11 mouse cellular contexts compared by ENCODE assay signal in genomic region chr11:116603339-116603738, GRCm38 (mm10). TPM values are rescaled to one million over a fixed set of nuclear protein-coding genes. Genes with fewer than 3 reads are reported as not detected.
DNase-seq lines count a peak whose midpoint lies in the region; ATAC-seq lines count a peak whose summit lies in the region.
"Had no signal": no experiment of that assay in that cellular context is flagged by ENCODE, and none has a peak within 500 bp of the region (broad histone marks: within the 10 kb centered on the region; RNA-seq: fewer than 3 reads in every experiment).

No protein-coding gene starts in this region.

- H3K4me3 ChIP-seq in forebrain, embryonic 11.5 days (ENCODE audit: low read depth, low read length), result no peak overlapping the region
- H3K4me3 ChIP-seq in forebrain, embryonic 14.5 days (ENCODE audit: low read depth, low read length), result no peak overlapping the region
- H3K4me3 ChIP-seq in neural tube, embryonic 11.5 days (ENCODE audit: low read depth, low read length), result no peak overlapping the region
- H3K4me3 ChIP-seq: embryonic facial prominence, embryonic 15.5 days had no signal

- no peaks in the 10 kb centered on the region for H3K27me3 ChIP-seq in forebrain, embryonic 11.5 days (ENCODE audit: control insufficient read depth, insufficient read depth, low read length)
- no peaks in the 10 kb centered on the region for H3K27me3 ChIP-seq in forebrain, embryonic 14.5 days (replicated peaks; ENCODE audit: control insufficient read depth, insufficient read depth, low read length)
- H3K27me3 ChIP-seq in neural tube, embryonic 11.5 days (ENCODE audit: control insufficient read depth, insufficient read depth, low read length), result no peaks in the 10 kb centered on the region
- H3K27me3 ChIP-seq: embryonic facial prominence, embryonic 15.5 days; Patski had no signal

- no peak overlapping the region for H3K27ac ChIP-seq in forebrain, embryonic 11.5 days (ENCODE audit: low read depth, low read length)
- H3K27ac ChIP-seq in forebrain, embryonic 14.5 days (ENCODE audit: low read depth, low read length), result no peak overlapping the region
- no peak overlapping the region for H3K27ac ChIP-seq in neural tube, embryonic 11.5 days (ENCODE audit: low read depth, low read length)
- H3K27ac ChIP-seq: embryonic facial prominence, embryonic 15.5 days had no signal

- no peaks in the 10 kb centered on the region for H3K36me3 ChIP-seq in forebrain, embryonic 11.5 days (ENCODE audit: control insufficient read depth, insufficient read depth, low read length)
- H3K36me3 ChIP-seq in forebrain, embryonic 14.5 days (ENCODE audit: control insufficient read depth, insufficient read depth, low read length), result no peaks in the 10 kb centered on the region
- no peaks in the 10 kb centered on the region for H3K36me3 ChIP-seq in neural tube, embryonic 11.5 days (ENCODE audit: control insufficient read depth, insufficient read depth, low read length)

- no peak overlapping the region for H3K9ac ChIP-seq in forebrain, embryonic 11.5 days (ENCODE audit: low read length)
- H3K9ac ChIP-seq in forebrain, embryonic 14.5 days (ENCODE audit: low read length), result no peak overlapping the region
- no peak overlapping the region for H3K9ac ChIP-seq in neural tube, embryonic 11.5 days (ENCODE audit: low read length)
- H3K9ac ChIP-seq: embryonic facial prominence, embryonic 15.5 days had no signal

- H3K4me1 ChIP-seq in forebrain, embryonic 11.5 days (replicated peaks; ENCODE audit: control insufficient read depth, insufficient read depth, low read length), result no peaks in the 10 kb centered on the region
- H3K4me1 ChIP-seq in forebrain, embryonic 14.5 days (ENCODE audit: control insufficient read depth, insufficient read depth, low read length), result no peaks in the 10 kb centered on the region
- H3K4me1 ChIP-seq in neural tube, embryonic 11.5 days (ENCODE audit: control insufficient read depth, insufficient read depth, low read length), result no peaks in the 10 kb centered on the region
- H3K4me1 ChIP-seq: embryonic facial prominence, embryonic 15.5 days had no signal

- no peaks in the 10 kb centered on the region for H3K9me3 ChIP-seq in forebrain, embryonic 11.5 days (ENCODE audit: control insufficient read depth, low read length)
- H3K9me3 ChIP-seq in forebrain, embryonic 14.5 days (replicated peaks; ENCODE audit: control insufficient read depth, low read length), result no peaks in the 10 kb centered on the region
- H3K9me3 ChIP-seq in neural tube, embryonic 11.5 days (ENCODE audit: control insufficient read depth, low read length), result no peaks in the 10 kb centered on the region
- H3K9me3 ChIP-seq: embryonic facial prominence, embryonic 15.5 days had no signal

- H3K4me2 ChIP-seq in forebrain, embryonic 11.5 days (ENCODE audit: low read depth, low read length, severe bottlenecking), result no peak overlapping the region
- H3K4me2 ChIP-seq in forebrain, embryonic 14.5 days (ENCODE audit: low read length), result no peak overlapping the region
- H3K4me2 ChIP-seq in neural tube, embryonic 11.5 days (ENCODE audit: low read depth), result no peak overlapping the region
- H3K4me2 ChIP-seq: embryonic facial prominence, embryonic 15.5 days had no signal

- DNase-seq in forebrain, embryonic 11.5 days (ENCODE audit: low spot score), result peak; percentile 67
- DNase-seq in forebrain, embryonic 14.5 days (ENCODE audit: low spot score), result no peak
- peak; percentile 33 for DNase-seq in neural tube, embryonic 11.5 days (ENCODE audit: low spot score)
- no peak for DNase-seq in neural tube, embryonic 10.5 days (ENCODE audit: extremely low spot score, low spot score)
- DNase-seq in liver, result peak; percentile 75
- DNase-seq in spleen, postnatal 14 days (ENCODE audit: low spot score in 2 of 2), result peak; percentile 50 to 58
- DNase-seq in cerebellum, adult 11-12 months, result no peak
- no peak for DNase-seq in embryo, embryonic 9.5 days (ENCODE audit: extremely low spot score)

- 92% methylated on average over 10 of the region's 10 CpGs for WGBS in forebrain, embryonic 11.5 days
- 91% methylated on average over 10 of the region's 10 CpGs for WGBS in forebrain, embryonic 14.5 days
- 90% methylated on average over 10 of the region's 10 CpGs for WGBS in neural tube, embryonic 11.5 days

- ATAC-seq in forebrain, embryonic 11.5 days (replicated peaks; ENCODE audit: low FRiP score), result no peak
- no peak for ATAC-seq in forebrain, embryonic 14.5 days
- ATAC-seq in neural tube, embryonic 11.5 days (ENCODE audit: insufficient read depth, low FRiP score, low TSS enrichment), result no peak
- ATAC-seq: Patski had no signal

RNA-seq across cellular contexts. Expression of gene Aanat, which starts 17.1 kb away (rescaled TPM):
- not detected in 2 replicates for polyA plus RNA-seq in forebrain, embryonic 11.5 days (2014; fragmentation: Nextera tagmentation; extraction: Ambion mirVana)
- 0.36 TPM in 1 of 2 replicates, not detected in the other for polyA plus RNA-seq in forebrain, embryonic 14.5 days (2014; fragmentation: Nextera tagmentation; extraction: Ambion mirVana)
- polyA plus RNA-seq in neural tube, embryonic 11.5 days (2014; fragmentation: Nextera tagmentation; extraction: Ambion mirVana), result not detected in 2 replicates
- polyA plus RNA-seq: embryonic facial prominence, embryonic 15.5 days; hindbrain, embryonic 11.5 days; Patski had no signal

RNA-seq across cellular contexts. Expression of gene Ube2o, which starts 22.1 kb away (rescaled TPM):
- polyA plus RNA-seq in forebrain, embryonic 11.5 days (2014; fragmentation: Nextera tagmentation; extraction: Ambion mirVana), result 23.5 and 25.9 TPM in 2 replicates
- 16.7 and 20.7 TPM in 2 replicates for polyA plus RNA-seq in forebrain, embryonic 14.5 days (2014; fragmentation: Nextera tagmentation; extraction: Ambion mirVana)
- 28.8 and 29.1 TPM in 2 replicates for polyA plus RNA-seq in neural tube, embryonic 11.5 days (2014; fragmentation: Nextera tagmentation; extraction: Ambion mirVana)

RNA-seq across cellular contexts. Expression of gene Rhbdf2, which starts 23.5 kb away (rescaled TPM):
- polyA plus RNA-seq in forebrain, embryonic 11.5 days (2014; fragmentation: Nextera tagmentation; extraction: Ambion mirVana), result 2.5 and 2.7 TPM in 2 replicates
- polyA plus RNA-seq in forebrain, embryonic 14.5 days (2014; fragmentation: Nextera tagmentation; extraction: Ambion mirVana), result 0.61 TPM in 2 replicates
- polyA plus RNA-seq in neural tube, embryonic 11.5 days (2014; fragmentation: Nextera tagmentation; extraction: Ambion mirVana), result 4.9 and 5.3 TPM in 2 replicates

RNA-seq across cellular contexts. Expression of gene Prcd, which starts 50.0 kb away (rescaled TPM):
- polyA plus RNA-seq in forebrain, embryonic 11.5 days (2014; fragmentation: Nextera tagmentation; extraction: Ambion mirVana), result 0.23 and 0.67 TPM in 2 replicates
- 1.4 and 1.7 TPM in 2 replicates for polyA plus RNA-seq in forebrain, embryonic 14.5 days (2014; fragmentation: Nextera tagmentation; extraction: Ambion mirVana)
- 0.37 and 0.53 TPM in 2 replicates for polyA plus RNA-seq in neural tube, embryonic 11.5 days (2014; fragmentation: Nextera tagmentation; extraction: Ambion mirVana)

RNA-seq across cellular contexts. Expression of gene Cygb, which starts 50.8 kb away (rescaled TPM):
- polyA plus RNA-seq in forebrain, embryonic 11.5 days (2014; fragmentation: Nextera tagmentation; extraction: Ambion mirVana), result 1.7 TPM in 2 replicates
- polyA plus RNA-seq in forebrain, embryonic 14.5 days (2014; fragmentation: Nextera tagmentation; extraction: Ambion mirVana), result 14.7 and 15.4 TPM in 2 replicates
- 2.3 and 3.0 TPM in 2 replicates for polyA plus RNA-seq in neural tube, embryonic 11.5 days (2014; fragmentation: Nextera tagmentation; extraction: Ambion mirVana)

Comparison
In these comparisons a context has a peak if more than half of its experiments do, and no peak if none do; other contexts are left out.
1. DNase-seq: peak in forebrain, embryonic 11.5 days (single experiment), neural tube, embryonic 11.5 days (single experiment), liver (single experiment) and spleen, postnatal 14 days (2 of 2); none in forebrain, embryonic 14.5 days (single experiment), neural tube, embryonic 10.5 days (single experiment), cerebellum, adult 11-12 months (single experiment) and embryo, embryonic 9.5 days (single experiment).